Mouse (Mus musculus) C2C12 (cell line): ENCODE measurements around the gene Duxf3.
A peak's percentile ranks its signal among the peaks of the same experiment; 100 is the strongest.

Source experiments
- CTCF ChIP-seq: IDR thresholded peaks from one replicate; pipeline ENCODE4 v1.5.1; 2011; ENCODE audit not compliant: control insufficient read depth, insufficient read depth, insufficient read length
- FOSL1 ChIP-seq: IDR thresholded peaks from one replicate; pipeline ENCODE4 v1.8.0; 2011; ENCODE audit warnings: mild to moderate bottlenecking, low read length; ENCODE audit not compliant: poor library complexity, insufficient read depth, severe bottlenecking
- MAX ChIP-seq: IDR thresholded peaks from one replicate; pipeline ENCODE4 v1.6.1; 2011; ENCODE audit warnings: mild to moderate bottlenecking, control low read depth
- MYOG ChIP-seq: IDR thresholded peaks from one replicate; pipeline ENCODE4 v1.6.1; 2011; ENCODE audit not compliant: control insufficient read depth, insufficient read length; ENCODE audit errors: extremely low read depth
- USF1 ChIP-seq: IDR thresholded peaks from one replicate; pipeline ENCODE4 v1.6.1; 2011; ENCODE audit warnings: low read depth, mild to moderate bottlenecking, control low read depth, moderate library complexity

GRCm38 (mm10) chr10:58255213-58255892, 22.9 kb upstream of the Duxf3 start, which contains the start of gene Gcc2:
- TF ChIP-seq CTCF: no peak
- TF ChIP-seq FOSL1: no peak
- no peak for TF ChIP-seq MYOG
- TF ChIP-seq USF1: no peak
- peak; percentile 71 for TF ChIP-seq MAX
